Mouse (Mus musculus) left cerebral cortex, postnatal 4 days (tissue): ENCODE measurements around the gene Slc44a2. TPM values are rescaled to one million over a fixed set of nuclear protein-coding genes. Genes with fewer than 3 reads are reported as not detected.

Experiments
- DNase-seq: peaks from one replicate; pipeline ENCODE4 v3.0.0-alpha.2; 2022
- intact Hi-C: fragments of 180-260 bp; cut with DNase I; formaldehyde crosslinking; loops from one replicate; pipeline ENCODE4 v1.15.1; 2025
- total RNA-seq, 2 experiments: library from RNA; stranded (reverse); gene quantifications; 2 replicates each; pipeline ENCODE4 v1.2.3; 2021

The Slc44a2 gene
- total RNA-seq, 2 experiments from 2014 or later, result 69.9 to 71.5 TPM

DNA sequence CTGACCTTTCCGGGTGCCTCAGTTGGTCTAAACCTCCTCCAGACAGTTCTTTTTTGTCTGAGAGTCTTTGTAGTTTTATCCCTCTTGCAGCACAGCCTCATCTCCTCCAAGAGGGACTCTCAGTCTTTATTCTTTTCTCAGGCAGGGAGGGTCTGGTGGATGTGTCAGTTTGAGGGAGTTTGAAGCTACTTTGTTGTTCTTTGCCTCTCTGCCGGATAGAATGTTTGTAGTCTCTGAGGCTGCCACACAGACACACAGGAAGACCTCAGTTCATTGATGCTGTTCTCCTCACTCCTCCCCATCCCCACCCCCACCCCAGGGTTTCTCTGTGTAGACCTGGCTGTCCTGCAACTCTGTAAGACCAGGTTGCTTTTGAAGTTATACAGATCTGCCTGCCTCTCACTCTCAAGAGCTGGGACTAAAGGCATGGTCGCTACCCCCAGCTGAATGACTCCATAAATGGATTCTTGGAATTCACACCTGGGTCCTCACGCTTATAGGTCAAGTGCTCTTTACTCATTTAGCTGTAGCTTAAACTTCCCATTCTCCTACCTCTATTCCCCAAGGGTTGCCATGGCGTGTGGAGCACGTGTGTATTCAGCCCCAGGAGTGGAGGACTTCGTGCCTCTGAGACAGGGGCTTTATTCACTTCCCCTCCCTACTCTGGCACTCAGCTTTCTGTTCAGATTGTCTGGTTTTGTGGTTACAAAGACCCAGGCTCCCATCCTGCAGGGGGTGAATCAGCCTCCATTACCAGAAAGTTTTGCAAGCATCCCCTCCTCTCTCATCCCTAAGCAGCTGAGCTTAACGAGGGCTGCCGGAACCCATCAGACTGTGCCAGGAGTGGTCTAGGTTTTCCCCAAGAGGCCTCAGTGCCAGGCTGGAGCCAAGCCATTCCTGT, 11.9 kb downstream of the Slc44a2 start:
- no peak for DNase-seq
- intact Hi-C loops, result no loop called here

DNA sequence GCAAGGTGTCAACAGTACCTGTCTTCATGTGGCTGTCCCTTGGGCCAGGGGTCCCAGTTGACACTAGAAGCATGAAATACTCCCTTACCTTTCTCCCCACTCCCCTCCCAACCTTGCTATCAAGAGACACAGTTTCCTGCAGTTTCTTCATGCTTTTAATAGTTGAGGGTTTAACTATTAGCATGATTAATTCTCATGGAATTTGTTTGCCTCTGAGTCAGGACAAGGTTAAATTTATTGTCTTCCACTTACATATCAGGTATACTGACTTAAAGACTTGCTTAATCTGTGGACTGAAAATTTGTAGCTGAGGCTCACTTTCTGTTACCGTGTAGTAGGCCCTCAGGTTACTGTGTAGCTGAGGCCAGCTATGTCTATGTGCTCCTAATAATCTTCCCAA, 13.0 kb downstream of the Slc44a2 start:
- intact Hi-C loops, result no loop called here
- DNase-seq, result no peak

DNA sequence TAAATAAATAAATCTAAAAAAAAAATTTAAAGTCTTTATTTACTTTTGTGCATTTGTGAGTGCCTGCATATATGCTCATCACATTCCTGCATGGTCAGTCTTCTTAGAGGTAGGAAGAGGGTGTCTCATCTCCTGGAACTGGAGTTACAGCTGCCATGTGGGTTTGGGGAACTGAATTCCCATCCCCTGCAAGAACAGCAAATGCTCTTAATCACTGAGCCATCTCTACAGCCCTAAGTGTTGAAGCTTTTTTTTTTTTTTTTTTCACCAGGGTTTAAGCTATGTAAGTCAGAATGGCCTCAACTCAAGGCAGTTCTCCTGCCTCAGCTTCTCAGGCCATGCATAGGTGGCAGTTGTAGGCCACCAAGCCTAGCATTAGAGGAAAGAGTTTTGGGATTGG, 14.2 kb downstream of the Slc44a2 start:
- intact Hi-C loops, result no loop called here

GRCm38 (mm10) chr9:21335391-21335790, 14.9 kb downstream of the Slc44a2 start:
- intact Hi-C loops, result no loop called here
- no peak for DNase-seq

More for the DNA sequence above, 14.2 kb downstream of the Slc44a2 start:
- DNase-seq, result no peak

DNA sequence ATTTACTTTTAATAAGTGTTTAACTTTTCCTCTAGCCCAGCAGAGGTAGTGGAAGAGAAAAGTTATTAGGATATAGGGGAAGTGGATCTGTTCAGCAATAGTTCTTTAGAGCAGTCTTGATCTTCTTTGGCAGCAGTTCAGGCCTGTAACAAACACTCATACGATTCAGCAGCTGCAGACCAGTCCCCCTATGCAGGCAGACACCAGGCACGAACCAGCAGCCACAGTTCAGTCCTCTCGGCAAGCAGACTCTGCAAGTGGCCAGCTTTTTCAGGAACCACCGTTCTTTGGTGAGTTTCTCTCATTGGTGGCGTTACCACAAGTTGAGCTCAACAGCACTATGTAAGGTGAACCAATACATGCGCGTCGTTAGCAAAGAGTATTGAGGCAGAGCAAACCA, 16.0 kb downstream of the Slc44a2 start:
- intact Hi-C loops, result no loop called here
- DNase-seq, result no peak

DNA sequence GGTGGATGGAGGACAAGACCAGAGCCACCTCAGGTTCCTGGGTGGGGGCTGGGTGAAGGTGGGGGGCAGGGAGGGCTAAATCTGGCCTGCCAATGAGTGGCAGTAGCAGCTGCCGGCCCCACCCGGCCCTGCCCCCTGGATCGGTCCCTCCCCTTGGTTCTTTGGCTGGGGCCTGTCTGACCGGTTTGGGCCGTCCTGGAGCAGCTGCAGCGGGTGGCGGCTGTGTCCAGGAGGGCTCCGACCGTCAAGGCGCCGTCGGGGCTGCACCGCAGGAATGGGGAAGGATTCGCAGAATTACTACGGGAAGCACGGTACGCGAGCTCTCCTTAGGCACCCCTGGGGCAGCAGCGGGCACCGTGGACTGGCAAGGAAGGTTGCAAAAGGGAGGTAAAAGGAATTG, 17.2 kb downstream of the Slc44a2 start:
- intact Hi-C loops, result no loop called here
- DNase-seq, result no peak

DNA sequence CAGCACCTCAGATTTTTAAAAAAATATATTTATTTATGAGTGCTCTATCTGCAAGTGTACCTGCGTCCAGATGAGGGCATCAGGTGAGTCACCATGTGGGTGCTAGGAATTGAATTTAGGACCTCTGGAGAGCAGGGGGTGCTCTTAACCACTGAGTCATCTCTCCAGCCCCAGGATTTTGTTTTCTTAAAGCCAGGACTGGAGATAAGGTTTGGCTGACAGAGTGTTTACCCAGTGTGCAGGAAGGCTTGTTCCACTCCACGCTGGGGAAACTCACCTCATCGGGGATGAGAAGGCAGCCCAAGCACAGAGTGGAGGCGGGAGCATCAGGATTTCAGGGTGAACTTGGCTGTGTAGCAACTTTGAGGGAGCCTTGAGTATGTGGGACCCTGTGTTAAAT, 19.9 kb downstream of the Slc44a2 start:
- DNase-seq, result no peak
- intact Hi-C loops, result no loop called here

GRCm38 (mm10) chr9:21346627-21347365, 26.3 kb downstream of the Slc44a2 start:
- DNase-seq, result peak; percentile 43
- intact Hi-C loops, result no loop called here

DNA sequence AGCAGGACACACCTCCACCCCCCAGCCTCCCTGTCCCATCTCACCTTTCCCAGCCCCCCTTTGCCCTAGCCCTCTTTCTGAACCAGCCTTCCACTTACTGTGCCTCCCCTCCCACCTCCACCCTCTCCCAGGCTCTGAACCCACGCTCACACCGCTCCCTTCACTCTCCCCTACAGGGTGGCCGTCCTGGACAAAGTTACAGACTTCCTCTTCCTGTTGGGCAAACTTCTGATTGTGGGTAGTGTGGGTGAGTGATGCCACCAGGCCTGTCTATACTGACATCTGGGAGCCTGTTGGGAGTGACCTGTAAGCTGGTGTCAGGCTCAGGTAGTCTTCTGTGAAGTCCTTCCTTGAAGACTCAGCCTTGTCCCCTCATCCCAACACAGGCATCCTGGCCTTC, 27.7 kb downstream of the Slc44a2 start:
- no peak for DNase-seq
- intact Hi-C loops, result no loop called here

GRCm38 (mm10) chr9:21351178-21351577, 30.7 kb downstream of the Slc44a2 start:
- no peak for DNase-seq
- intact Hi-C loops, result no loop called here

DNA sequence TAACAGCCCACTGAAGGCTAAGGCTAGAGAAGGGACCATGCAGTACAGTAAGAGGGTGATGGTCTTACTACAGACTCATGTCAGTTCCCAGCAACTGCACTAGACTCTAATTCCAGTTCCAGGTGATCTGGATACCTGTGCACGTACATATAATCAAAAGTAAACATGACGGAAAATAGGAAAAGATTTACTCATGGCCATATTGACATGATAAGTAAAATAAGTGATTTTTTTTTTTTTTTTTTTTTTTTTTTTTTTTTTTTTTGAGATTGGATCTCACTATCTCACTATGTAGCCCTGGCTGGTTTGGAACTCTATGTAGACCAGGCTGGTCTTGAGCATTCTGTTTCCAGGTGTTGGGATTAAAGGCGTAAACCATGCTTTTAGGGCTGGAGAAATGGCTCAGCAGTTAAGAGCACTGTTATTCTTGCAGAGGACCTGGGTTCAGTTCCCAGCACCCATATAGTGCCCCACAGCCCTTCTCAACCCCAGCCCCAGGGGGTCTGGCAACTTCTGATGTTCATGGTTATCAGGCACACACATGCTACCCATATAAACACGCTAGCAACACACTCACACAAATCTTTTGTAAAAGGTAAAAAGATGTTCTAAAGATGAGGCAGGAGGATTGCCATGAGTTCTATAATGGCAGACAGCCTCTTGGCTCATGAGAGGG, 31.3 kb downstream of the Slc44a2 start:
- intact Hi-C loops, result no loop called here
- no peak for DNase-seq

GRCm38 (mm10) chr9:21352463-21353372, 32.2 kb downstream of the Slc44a2 start:
- no peak for DNase-seq
- intact Hi-C loops, result no loop called here

DNA sequence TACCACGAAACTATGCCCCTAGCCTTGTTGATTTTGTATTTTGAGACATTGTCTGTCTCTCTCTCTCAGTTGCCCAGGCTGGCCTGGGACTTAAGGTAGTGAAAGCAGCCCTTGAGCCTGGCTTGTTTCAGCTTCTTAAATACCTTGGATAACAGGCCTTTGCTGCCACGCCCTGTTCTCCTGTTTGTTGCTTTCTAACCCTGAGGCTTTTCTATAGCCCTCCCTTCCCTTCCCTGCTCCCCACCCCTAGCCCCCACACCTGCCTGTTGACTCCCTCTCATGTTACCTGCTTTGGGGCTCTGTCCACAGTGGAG, 32.8 kb downstream of the Slc44a2 start:
- intact Hi-C loops, result no loop called here
- no peak for DNase-seq

GRCm38 (mm10) chr9:21354796-21355195, 34.3 kb downstream of the Slc44a2 start:
- no peak for DNase-seq

GRCm38 (mm10) chr9:21356981-21357718, 36.7 kb downstream of the Slc44a2 start:
- intact Hi-C loops, result no loop called here
- peak; percentile 56 for DNase-seq

More at GRCm38 (mm10) chr9:21354796-21355195, 34.3 kb downstream of the Slc44a2 start:
- intact Hi-C loops, result no loop called here

DNA sequence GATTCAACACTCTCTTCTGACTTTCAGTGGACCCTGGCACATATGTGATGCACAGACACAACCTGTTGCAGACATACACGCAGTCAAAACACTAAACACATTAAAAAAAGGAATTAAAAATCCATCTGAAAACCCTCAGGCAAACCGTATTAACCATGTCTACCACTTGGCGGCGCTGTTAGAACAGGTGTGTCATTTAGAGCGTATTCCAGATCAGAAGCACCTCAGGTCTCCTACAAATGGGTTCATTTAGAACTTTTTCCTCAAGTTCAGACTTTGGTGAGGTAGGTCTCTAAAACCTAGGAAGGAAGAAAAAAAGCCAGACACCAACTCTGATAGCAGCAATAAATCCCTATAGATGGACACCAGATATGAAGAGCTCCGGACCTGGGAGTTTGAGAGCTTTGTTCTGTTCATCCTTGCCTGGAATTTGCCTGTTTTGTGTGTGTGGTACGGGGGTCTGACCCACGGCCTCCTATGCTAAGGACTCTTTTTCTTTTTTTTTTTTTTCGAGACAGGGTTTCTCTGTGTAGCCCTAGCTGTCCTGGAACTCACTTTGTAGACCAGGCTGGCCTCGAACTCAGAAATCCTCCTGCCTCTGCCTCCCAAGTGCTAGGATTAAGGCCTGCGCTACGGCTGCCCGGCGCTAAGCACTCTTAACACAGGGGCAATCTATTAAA, 46.2 kb downstream of the Slc44a2 start:
- DNase-seq, result peak; percentile 58
- intact Hi-C loops, result no loop called here

- intact Hi-C loops, result no loop called here
- peak; percentile 100 for DNase-seq
These were observed 47.0 kb downstream of the Slc44a2 start, which contains the start of gene Ilf3 for GRCm38 (mm10) chr9:21367357-21368111. Gene Ilf3 (plus strand): TSS chr9:21367871.

GRCm38 (mm10) chr9:21368131-21368584, 47.7 kb downstream of the Slc44a2 start:
- intact Hi-C loops, result no loop called here
- DNase-seq, result peak; percentile 78
